Mouse (Mus musculus): Measurements from ENCODE around the gene Zfp112.
"Not testable (repeated sequence)": the region's sequence is repeated elsewhere in the genome, so short reads cannot be mapped to it uniquely, and the experiment has no call there.

The Zfp112 gene

DNA sequence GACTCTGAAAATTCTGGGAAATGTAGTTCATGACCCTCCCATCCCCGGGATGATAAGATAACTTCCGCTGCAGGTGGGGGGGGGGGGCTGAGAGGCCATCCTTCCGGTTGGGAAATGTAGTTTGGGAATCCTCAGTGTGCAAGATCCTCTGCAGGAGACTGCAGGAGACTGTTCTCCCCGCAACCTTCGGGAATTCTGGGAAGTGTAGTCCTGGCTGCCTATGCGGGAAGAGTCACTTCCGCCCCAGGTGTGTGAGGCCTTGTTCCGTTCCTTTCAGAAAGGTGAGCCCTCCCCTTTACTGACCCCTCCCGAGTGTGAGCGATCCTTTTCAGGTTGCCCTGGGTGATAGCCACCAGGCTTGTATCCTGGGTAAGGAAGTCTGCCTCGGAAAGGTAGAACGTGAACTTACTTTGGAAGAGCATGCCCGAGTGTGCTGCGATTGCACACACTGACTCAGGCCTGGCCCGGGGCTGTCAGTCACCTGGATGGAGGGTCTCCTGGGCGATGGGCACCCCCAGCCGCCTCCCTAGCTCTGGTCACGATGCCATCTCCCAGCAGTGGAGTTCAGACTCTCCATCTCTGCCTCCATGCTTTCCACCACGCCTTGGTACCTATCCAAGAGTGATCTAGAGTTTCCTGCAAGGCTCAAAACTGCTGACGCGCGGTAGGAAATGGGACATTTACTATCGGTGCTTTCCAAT, at the start of gene Zfp112:
Gene Zfp112 (plus strand): TSS at position 159 of the 701 bp plus-strand sequence.
- no peak for DNase-seq (ENCODE audit: low read depth)

DNA sequence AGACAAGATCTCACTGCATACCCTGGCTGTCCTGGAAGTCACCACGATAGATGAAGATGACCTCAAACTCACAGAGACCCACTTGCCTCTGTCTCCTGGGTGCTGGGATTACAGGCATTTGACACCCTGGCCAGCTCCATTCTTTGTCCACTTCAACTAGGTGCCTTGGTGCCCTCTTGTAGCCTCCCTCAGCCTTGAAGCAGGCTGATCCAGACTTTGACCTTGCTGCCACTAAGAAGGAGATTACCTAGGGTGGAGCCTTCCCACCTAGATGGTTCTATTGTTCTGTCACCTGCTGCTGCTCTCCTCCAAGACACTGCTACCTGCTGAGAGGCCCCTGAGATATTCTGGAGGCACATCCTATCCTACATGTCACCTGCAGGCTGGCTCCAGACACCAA, 37.7 kb upstream of the Zfp112 start:
- not testable (repeated sequence) for DNase-seq (ENCODE audit: low read depth)

DNA sequence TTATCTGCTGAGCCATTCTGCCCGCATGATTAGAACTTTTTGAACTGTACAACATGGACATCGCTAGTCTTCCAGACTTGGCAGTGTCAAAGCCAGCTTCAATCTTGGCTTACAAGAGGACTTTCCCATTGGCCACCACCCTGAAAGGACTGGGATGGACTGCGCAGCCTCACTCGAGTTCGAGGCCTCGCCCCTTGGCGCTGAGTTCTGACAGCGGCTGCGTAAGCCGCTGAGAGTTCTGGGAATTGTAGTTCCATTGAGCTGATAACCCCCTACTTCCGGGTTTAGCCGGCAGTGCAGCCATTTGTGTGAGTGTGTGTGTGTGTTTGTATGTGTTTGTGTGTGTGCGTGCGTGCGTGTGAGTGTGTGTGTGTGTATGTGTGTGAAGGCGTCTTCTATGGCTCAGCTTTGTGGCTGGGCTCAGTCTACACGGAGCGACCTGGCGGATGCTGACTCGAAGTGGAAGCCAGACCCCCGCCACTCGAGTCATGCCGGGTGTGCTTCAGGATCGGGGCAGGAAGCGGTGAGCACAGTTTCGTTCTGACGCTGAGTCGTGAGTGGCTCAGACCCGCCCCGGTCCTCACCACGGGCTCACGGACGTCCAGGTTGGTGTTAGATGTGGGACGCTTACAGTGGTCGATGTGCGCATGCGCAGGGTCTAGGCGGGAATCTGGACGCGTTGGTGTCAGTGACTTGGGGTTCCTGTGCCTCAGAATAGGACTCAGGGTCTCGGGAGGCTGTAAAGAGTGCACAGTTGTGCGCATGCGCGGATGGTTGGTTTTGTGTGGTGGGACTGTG, 30.3 kb upstream of the Zfp112 start, which contains the start of gene Zfp180:
Gene Zfp180 (plus strand): TSS at position 291 of the 798 bp plus-strand sequence.
- DNase-seq (ENCODE audit: low read depth): peak; percentile 97

DNA sequence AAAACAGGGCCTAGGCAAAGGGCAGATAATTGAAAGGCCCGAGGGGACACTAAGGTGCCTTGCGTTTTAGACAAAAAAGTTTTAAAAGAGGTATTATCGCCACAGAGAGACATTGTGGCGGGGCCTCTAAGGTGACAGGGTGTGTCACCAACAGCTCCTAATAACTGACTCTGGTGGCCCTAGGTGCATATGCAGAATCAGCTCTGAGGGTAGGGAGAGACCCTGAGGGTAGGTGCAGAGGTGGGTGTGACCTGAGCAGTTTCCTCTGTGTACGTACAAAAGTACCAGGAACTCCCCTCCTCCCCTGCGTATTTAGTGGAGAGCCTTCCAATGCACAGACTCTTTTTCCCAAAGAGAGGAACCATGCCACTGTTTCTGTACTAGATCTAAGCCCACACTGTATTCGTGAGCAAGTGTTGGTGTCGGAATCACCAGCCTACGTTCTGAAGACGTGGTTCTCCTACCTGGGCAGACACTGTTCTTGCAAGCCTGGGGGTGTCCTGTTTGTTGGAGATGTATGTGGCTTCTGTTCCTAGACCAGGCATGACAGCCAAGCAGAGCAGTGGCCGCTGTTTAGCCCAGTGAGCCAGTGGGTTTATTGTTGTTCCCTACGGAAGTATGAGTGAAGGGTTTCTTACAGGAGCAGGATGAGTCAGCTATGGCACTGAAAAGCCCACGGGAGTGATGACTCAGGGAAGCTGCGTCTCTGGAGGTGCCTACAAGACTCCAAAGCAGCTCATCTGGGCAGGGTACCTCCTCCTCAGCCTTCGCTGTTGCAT, 29.5 kb upstream of the Zfp112 start:
- no peak for DNase-seq (ENCODE audit: low read depth)

DNA sequence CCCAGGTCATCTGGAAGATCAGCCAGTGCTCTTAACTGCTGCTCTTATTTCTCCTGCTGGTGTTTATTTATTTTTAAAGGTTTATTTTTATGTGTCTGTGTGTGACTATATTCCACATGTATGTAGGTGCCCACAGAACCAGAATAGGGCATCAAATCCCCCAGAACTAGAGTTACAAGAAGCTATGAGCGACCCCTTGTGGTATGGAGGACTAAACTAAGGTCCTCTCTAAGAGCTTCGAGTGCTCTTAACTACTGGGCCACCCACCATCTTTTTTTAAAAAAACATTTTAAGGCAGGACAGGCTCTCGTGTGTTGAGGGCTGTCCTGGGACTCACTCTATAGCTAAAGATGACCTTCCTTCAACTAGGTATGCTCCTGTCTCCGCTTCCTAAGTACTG, 25.2 kb upstream of the Zfp112 start:
- no peak for DNase-seq (ENCODE audit: low read depth)

DNA sequence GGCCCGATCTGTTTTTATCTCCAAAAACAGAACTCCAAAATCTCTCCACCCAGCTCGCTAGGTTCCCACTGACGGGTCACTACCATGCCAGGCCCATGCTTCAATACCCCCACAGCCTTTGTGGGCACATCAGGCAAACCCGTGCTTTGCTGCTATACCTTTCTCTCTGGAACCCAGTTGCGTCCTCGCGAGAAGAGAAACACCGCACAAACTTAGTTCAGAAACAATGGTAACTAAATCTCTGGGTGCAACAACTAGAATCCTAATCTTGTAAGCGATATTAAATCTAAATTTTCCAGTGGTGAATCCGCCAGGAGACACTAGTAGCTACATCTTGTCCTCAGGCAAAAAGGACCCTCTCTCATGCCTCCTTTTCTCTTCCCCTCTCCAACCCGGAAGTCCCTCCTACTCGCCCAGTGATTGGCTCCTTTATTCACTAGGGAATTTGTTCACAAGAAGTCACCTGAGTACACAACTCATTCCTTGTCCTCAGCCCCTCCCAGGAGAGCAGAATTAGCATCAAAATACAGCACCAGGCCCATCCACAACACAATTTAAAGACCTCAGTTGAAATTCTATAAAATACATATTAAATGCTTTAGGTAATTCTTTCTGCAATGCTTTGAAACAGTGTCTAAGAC, 24.5 kb upstream of the Zfp112 start:
- DNase-seq (ENCODE audit: low read depth): no peak

DNA sequence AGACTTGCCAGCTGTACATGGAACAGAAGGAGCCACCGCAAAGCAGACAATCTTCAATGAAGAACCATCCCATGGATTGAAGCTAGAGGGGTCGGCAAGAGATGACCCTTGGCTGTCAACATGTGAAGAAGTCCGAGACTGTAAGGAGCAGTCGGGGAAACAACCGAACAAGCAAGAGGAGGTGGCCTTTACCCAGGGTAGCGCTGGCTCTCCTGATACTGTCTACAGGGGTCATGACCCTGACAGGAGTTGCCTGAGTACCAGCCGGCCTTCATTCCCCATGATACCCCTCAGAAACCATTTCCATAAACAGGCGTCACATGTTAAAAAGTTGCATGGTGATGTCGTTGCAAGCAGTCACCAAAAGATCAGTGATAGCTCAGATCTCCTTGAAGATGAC, 7.7 kb upstream of the Zfp112 start:
- no peak for DNase-seq (ENCODE audit: low read depth)

DNA sequence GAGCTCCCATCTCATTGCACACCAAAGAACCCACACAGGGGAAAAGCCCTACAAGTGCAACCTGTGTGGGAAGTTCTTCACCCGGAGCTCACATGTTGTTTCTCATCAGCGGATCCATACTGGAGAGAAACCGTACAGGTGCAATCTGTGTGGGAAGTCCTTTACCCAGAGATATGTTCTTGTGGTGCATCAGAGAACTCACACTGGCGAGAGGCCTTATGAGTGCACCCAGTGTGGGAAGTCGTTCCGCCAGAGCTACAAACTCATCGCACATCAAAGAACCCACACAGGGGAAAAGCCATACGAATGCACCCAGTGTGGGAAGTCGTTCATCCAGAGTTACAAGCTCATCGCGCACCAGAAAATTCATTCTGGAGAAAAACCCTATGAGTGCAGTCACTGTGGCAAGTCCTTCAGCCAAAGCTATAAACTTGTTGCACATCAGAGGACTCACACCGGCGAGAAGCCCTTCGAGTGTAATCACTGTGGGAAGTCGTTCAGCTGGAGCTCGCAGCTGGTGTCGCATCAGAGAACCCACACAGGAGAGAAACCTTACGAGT, 6.9 kb upstream of the Zfp112 start:
- no peak for DNase-seq (ENCODE audit: low read depth)

DNA sequence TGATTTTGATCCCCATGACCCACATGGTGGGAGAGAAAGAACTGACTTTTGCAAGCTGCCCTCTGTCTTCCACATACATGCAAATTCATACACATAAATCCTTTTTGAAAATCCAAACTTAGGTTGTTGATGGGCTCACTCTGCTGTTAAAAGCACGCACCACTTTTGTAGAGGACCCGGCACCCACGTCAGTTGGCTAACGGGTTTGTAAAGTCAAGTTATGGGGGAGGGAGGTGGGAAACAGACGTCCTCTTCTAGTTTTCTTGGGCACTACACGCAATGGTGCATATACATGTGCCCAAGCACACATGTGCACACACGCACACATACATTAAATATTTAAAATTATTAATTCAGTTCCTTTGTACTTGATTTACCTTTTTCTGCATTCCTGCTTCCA, 1.3 kb upstream of the Zfp112 start:
- no peak for DNase-seq (ENCODE audit: low read depth)

DNA sequence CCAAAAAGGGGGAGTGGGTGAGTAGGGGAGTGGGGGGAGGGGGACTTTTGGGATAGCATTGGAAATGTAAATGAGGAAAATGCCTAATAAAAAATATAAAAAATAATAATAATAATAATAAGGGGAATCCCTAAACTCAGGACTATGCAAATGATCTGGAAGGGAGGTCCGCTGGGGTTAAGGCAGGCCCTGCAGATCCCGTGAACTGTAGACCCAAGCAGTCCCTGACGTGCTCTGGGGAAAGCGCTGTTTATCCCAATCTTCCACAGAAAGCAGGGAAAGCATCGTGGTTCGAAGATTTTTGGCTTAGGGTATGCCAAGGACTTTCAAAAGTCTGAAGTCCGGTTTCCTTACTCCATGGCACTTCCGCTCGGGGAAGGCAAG, 350 bp upstream of the Zfp112 start:
- no peak for DNase-seq (ENCODE audit: low read depth)

DNA sequence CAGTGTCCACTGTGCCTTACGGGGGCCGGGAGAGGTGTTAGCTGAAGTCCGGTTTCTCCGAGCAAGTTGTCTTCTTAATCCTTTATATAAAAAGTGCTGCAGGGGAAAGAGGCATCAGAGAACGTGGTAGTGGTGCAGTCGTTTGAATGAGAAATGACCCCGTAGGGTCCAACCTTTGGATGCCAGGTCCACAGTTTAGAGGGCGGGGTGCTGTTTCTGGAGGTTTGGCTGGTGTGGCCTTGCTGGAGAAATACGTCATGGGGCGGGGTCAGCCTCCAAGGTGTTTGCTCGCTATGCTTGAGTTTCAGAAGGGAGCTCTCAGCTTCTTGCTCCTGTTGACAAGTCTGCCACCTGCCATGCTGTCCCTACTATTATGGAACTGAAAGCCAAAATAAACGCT, 887 bp downstream of the Zfp112 start:
- DNase-seq (ENCODE audit: low read depth): no peak

DNA sequence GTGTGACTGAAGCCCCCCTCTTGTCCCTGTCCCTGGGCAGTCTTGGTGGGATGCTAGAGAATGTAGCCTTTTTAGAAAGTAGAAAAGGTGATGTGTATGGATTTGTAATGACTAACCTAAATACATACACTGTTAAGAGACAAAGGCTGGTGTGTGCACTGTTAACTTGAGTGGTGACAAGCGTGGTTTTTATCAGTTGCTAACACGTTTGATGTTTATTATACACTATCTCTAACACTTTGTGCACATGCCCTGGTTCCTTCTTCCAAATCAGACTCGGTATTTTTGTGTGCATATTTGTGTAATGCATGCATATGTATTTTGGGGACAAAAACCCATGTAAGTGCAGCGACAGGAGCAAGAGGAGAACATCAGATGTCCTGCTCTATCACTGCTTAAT, 4.5 kb downstream of the Zfp112 start:
- no peak for DNase-seq (ENCODE audit: low read depth)

DNA sequence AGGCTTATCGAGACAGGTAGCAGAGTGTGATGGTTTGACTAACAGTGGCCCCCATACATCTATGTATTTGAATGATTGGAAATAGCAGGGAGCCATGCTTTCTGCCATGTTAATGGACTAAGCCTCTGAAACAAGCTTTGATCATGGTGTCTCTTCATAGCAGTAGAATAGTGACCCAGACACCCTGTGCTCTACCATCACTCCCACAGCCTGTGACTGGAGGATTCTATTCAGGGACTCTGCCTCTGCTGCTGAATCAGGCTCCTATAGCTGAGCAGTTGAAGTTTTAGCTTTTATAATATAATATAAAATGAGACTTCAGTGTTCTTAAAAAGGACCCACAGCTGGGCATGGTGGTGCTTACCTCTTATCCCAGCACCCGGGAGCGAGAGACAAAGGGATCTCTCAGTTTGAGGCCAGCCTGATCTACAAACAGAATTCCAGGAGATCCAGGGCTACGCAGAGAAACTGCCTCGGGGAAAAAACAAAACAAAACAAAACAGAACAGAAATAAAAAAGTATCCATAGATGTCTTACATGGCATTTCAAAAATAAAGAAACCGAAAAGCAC, 21.4 kb downstream of the Zfp112 start:
- DNase-seq (ENCODE audit: low read depth): no peak

DNA sequence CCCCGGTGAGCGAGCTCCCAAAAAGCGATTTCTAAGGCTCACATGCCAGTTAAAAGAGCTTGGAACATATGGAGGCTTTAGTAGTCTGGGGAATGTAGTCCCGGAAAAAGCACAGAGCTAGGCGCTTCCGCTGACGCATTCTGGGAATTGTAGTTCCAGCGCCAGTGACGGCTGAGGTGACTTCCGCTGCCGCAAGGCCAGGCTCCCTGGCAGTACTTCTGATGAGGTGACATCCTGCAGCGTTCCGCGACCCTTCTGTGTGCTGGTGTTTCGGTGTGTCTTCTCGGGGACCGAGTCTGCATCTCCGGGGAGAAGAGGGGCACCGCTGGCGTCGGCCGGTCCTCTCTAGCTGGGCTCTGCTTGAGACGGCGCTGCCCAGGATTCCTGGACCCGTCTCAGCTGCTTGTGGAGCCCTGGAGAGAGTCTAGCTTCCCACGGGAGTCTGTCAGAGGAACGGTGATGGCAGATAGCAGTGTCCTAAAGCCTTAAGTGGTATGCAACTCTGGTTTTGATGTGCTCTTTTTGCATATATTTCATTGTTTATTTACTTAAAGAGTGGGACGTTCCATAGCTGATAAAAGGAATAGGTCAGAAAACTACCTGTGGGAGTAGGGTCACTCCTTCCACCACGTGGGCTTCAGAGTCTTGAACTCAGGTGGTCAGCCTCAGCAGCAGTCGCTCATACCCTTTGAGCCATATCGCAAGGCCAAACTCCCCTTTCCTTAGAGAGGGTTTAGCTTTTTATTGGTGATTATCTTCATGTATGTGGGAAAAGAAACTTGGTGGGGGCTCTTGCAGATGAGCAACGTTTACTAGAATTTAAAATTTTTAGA, 22.1 kb downstream of the Zfp112 start, which contains the start of gene Zfp235:
Gene Zfp235 (plus strand): TSS at position 174 of the 833 bp plus-strand sequence.
- DNase-seq (ENCODE audit: low read depth): peak; percentile 91

DNA sequence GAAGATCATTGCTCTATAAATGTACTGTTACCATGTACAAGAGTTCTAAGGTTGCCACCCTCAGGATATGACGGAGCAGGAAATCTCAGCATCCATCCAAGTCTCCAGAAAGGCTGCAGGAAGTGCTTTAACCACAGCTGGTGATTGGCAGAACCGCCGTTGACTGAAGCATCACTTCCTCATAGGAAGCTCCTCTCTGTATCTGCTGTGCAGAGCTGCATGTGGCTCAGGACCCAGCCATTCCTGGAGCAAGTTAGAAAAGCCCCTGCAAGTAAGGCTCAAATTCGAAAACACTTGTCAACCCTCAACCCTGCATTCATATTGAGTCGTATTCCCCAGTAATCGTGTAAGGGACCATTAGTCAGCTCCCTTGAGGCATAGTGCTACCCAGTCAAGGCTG, 30.5 kb downstream of the Zfp112 start:
- DNase-seq (ENCODE audit: low read depth): no peak

DNA sequence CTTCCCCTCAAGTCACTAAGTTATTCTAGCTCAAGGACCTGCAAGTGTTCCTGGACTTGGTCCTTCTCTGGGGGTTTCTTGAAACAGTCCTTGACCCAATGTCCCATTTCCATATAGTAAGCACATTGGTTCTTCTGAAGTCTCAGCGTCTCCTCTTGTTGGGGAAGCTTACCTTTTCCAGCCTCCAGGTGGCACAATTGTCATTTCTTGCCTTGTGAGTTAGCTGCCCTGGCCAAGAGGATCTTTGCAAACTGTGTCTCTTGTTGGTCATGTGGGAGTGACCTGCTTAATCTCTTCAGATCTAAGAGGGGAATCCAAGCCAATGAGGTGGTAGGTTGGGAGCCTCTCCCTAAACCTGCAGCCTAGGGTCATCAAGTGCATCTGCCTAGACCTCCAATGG, 41.2 kb downstream of the Zfp112 start:
- peak; percentile 45 for DNase-seq (ENCODE audit: low read depth)

DNA sequence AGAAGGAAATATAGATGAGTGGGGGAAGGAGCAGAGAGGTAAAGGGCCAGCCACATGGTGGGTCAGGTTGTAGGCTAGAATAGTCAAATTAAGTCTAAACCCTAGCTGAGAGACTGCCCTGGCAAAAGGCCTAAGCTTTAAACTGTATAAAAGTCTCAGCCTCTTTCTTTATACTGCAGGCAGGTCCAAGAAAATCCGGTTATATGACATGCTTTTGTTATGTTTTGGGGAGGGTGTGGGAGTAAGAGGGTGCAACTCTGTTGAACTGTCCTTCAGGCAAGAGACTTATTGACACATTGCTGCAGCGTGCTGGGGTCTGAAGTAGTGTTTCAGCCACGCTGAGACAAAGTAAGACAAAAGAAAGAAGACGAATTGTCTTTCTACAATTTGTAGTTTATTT, 60.1 kb downstream of the Zfp112 start:
- DNase-seq (ENCODE audit: low read depth): no peak

DNA sequence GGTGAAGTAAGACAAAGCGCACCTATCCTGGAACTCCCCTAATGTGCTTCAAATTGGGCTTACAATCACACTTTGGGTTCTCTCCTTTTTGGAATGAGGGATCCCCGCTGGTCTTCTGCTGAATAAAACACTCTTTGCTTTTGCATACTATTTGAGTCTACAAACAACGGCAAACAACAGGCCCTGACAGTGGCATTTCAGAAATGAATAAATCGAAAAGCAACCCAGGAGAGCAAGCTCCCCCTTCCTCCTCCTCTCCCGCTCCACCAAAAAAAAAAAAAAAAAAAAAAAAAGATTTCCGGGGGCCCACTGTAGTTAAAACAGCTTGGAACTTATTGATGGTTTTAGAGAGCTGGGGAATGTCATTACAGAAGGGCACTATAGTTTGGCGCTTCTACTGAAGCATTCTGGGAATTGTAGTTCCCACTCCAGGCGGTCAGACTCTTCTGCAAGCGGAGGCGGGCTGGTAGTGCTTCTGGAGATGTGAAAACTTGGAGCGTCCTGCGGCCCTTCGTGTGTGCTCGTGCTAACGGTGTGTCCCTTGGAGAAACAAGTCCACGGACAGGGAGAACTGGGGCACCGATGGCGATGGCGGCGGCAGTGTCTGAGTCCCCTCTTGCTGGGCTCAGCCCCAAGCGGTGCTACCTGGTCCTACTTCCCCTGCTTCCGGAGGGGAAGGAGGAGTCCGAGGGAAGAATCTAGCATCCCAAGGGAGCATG, 62.7 kb downstream of the Zfp112 start, which contains the start of gene Zfp114:
Gene Zfp114 (plus strand): TSS at position 443 of the 719 bp plus-strand sequence.
- DNase-seq (ENCODE audit: low read depth): peak; percentile 34

DNA sequence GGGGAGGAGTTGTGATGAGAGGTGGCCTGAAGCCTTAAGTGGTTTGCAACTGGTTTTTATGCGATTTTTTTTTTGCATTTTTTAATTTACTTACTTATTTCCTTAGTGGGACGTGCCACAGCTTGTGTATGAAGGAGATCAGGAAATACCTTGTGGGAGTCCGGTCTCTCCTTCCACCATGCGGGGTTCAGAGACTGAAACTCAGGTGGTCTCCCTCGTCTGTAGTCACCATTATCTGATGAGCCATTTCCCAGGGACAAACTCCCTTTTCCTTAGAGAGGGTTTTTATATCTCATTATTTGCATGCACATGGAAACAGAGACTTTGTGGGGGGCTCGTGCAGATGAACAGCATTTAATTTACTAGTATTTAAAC, 63.2 kb downstream of the Zfp112 start:
- DNase-seq (ENCODE audit: low read depth): no peak
